ENCODE assay signal across 8 mouse cellular contexts in the genomic region with DNA sequence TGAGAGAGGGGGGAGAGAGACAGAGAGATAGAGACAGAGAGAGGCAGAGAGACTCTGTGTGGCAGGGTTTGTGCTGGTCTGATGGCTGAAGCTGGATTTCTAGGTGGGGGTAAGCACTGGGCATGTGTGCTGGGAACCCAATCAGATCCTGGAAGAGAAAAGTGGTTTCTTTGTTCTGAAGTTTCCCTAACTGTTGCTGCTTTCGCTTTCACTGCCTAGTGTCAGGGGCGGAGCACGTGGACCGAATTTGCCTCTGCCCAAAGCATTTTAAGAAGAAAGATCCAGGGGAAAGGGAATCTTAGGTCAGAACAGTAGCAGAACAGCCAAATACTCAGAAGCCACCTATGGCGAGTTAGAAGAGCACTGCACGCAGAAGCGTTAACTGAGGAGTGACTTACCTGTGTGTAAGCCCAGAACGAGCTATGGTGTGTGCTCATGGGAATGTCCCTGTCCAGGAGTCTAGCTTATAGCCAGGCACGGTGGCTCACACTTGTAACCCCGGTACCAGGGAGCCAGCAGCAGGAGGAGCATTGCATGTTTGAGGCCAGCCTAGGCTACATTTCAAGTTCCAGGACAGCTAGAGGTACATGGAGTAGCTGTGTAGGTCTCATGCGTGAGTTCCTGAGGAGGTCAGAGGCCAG. TPM values are rescaled to one million over a fixed set of nuclear protein-coding genes. Genes with fewer than 3 reads are reported as not detected.
A peak's percentile ranks its signal among the peaks of the same experiment; 100 is the strongest.
DNase-seq lines count a peak whose midpoint lies in the region; ATAC-seq and TF ChIP-seq lines count a peak whose summit lies in the region.

No protein-coding gene starts in this region.

- DNase-seq in forebrain, embryonic 10.5 days (ENCODE audit: extremely low spot score, low spot score), result no peak
- DNase-seq in CH12.LX (ENCODE audit: extremely low read depth), result peak; percentile 79
- DNase-seq in gastrocnemius, postnatal 10 days, result peak; percentile 9
- DNase-seq in kidney, adult 9 months, result peak; percentile 48
- no peak for DNase-seq in cerebellum, adult 18-20 months

- 0 out of 2 replicates have a peak, but pooled peaks have one; percentile 25 for TF ChIP-seq POLR2A in CH12.LX (IDR thresholded peaks at IDR 0.05; ENCODE audit: low read depth, low read length)

- H3K9me3 ChIP-seq in forebrain, embryonic 10.5 days, result no peaks in the 10 kb centered on the region
- H3K9me3 ChIP-seq in forebrain, embryonic 16.5 days (ENCODE audit: control insufficient read depth, low read length), result no peaks in the 10 kb centered on the region
- H3K9me3 ChIP-seq in CH12.LX (replicated peaks; ENCODE audit: low read length), result no peaks in the 10 kb centered on the region

- TF ChIP-seq RAD21 in CH12.LX (IDR thresholded peaks at IDR 0.05; ENCODE audit: low read depth, low read length), result no peak

- H3K4me2 ChIP-seq in forebrain, embryonic 16.5 days (ENCODE audit: low read length), result no peak overlapping the region
- H3K4me2 ChIP-seq in CH12.LX (ENCODE audit: insufficient read depth, low read depth, poor library complexity, severe bottlenecking), result peak overlapping the region; percentile 95

- H3K4me1 ChIP-seq in forebrain, embryonic 10.5 days, result peaks cover 33% of the 10 kb centered on the region
- H3K4me1 ChIP-seq in forebrain, embryonic 16.5 days (replicated peaks; ENCODE audit: control insufficient read depth, insufficient read depth, low read length), result peaks cover 8% of the 10 kb centered on the region; the same call in 1 of the 2 replicates
- H3K4me1 ChIP-seq in CH12.LX (ENCODE audit: control insufficient read depth in 1 of 2, insufficient read depth in 2 of 2), result peaks cover 16 to 63% of the 10 kb centered on the region in 2 experiments

- in situ Hi-C loops in CH12.LX (cut with MboI; ENCODE audit: low pct_ligation_motif_present, low pct_unique_long_range_greater_than_20kb, low sequenced_read_pairs), result no loop called here

- TF ChIP-seq CTCF in CH12.LX (conservative IDR thresholded peaks at IDR 0.05 in 1 of 2, IDR thresholded peaks at IDR 0.05 in 1 of 2; ENCODE audit: low read depth in 2 of 2, low read length in 2 of 2), result no peak

- no peak overlapping the region for H3K4me3 ChIP-seq in forebrain, embryonic 10.5 days
- H3K4me3 ChIP-seq in forebrain, embryonic 16.5 days (replicated peaks; ENCODE audit: low read length), result no peak overlapping the region
- peak overlapping the region; percentile 36 to 65 (median 60) for H3K4me3 ChIP-seq in CH12.LX (replicated peaks in 1 of 3; ENCODE audit: low read depth in 2 of 3, low read length in 2 of 3, poor library complexity in 1 of 3)

- TF ChIP-seq EP300 in CH12.LX (IDR thresholded peaks at IDR 0.05; ENCODE audit: low read length), result peak; percentile 61

- no peaks in the 10 kb centered on the region for H3K79me2 ChIP-seq in CH12.LX (replicated peaks; ENCODE audit: control insufficient read depth, extremely low read depth, insufficient read depth, poor library complexity, severe bottlenecking)

- H3K36me3 ChIP-seq in forebrain, embryonic 10.5 days (replicated peaks), result no peaks in the 10 kb centered on the region
- H3K36me3 ChIP-seq in forebrain, embryonic 16.5 days (ENCODE audit: control insufficient read depth, insufficient read depth), result no peaks in the 10 kb centered on the region
- peaks cover 0 to 33% of the 10 kb centered on the region in 2 experiments for H3K36me3 ChIP-seq in CH12.LX (replicated peaks in 1 of 2; ENCODE audit: control insufficient read depth in 1 of 2, insufficient read depth in 1 of 2, low read length in 1 of 2)

- ATAC-seq in forebrain, embryonic 16.5 days, result no peak; the same call in 1 of the 2 replicates
- peak; percentile 65 for ATAC-seq in megakaryocyte-erythroid progenitor cell, adult 5-6 weeks (replicated peaks; ENCODE audit: low FRiP score, low TSS enrichment, poor library complexity, severe bottlenecking)
- ATAC-seq in erythroblast, adult 5-6 weeks (replicated peaks; ENCODE audit: low FRiP score, poor library complexity, severe bottlenecking), result no peak

- dilution Hi-C loops in CH12.LX (cut with MboI; ENCODE audit: extremely low pct_ligation_motif_present, extremely low pct_unique_long_range_greater_than_20kb, low sequenced_read_pairs), result no loop called here

- H3K9ac ChIP-seq in forebrain, embryonic 16.5 days (replicated peaks; ENCODE audit: low read depth, low read length), result no peak overlapping the region
- H3K9ac ChIP-seq in CH12.LX (ENCODE audit: insufficient read depth, low read depth), result peak overlapping the region; percentile 68

- WGBS in forebrain, embryonic 10.5 days, result 81% methylated on average over 11 of the region's 11 CpGs
- 69% methylated on average over 11 of the region's 11 CpGs for WGBS in forebrain, embryonic 16.5 days

- H3K27me3 ChIP-seq in forebrain, embryonic 10.5 days (ENCODE audit: poor library complexity, severe bottlenecking), result no peaks in the 10 kb centered on the region
- no peaks in the 10 kb centered on the region for H3K27me3 ChIP-seq in forebrain, embryonic 16.5 days (replicated peaks; ENCODE audit: control insufficient read depth, insufficient read depth, low read length)
- H3K27me3 ChIP-seq in CH12.LX (replicated peaks), result no peaks in the 10 kb centered on the region

- peak overlapping the region; percentile 58 for H3K27ac ChIP-seq in forebrain, embryonic 10.5 days
- no peak overlapping the region for H3K27ac ChIP-seq in forebrain, embryonic 16.5 days (ENCODE audit: low read length)
- peak overlapping the region; percentile 29 for H3K27ac ChIP-seq in CH12.LX (ENCODE audit: insufficient read depth, low read depth)

TF ChIP-seq in CH12.LX, 34 proteins besides CTCF, POLR2A, EP300 and RAD21:
- TF ChIP-seq IRF4 (IDR thresholded peaks at IDR 0.05; ENCODE audit: low read depth, low read length) (peak; percentile 72), MAZ (IDR thresholded peaks at IDR 0.05; ENCODE audit: low read depth, low read length) (0 out of 2 replicates have a peak, but pooled peaks have one; percentile 21), CHD2 (IDR thresholded peaks at IDR 0.05; ENCODE audit: low read length) (no peak), BHLHE40 (IDR thresholded peaks at IDR 0.05; ENCODE audit: low read depth, low read length) (peak; percentile 88), ELF1 (IDR thresholded peaks at IDR 0.05; ENCODE audit: low read depth, low read length) (0 out of 2 replicates have a peak, but pooled peaks have one; percentile 21), MEF2A (IDR thresholded peaks at IDR 0.05; ENCODE audit: borderline replicate concordance, low read depth, low read length) (0 out of 2 replicates have a peak, but pooled peaks have one; percentile 50), UBTF (IDR thresholded peaks at IDR 0.05; ENCODE audit: low read depth, low read length) (no peak), MAFK (IDR thresholded peaks at IDR 0.05; ENCODE audit: insufficient replicate concordance, low read length) (peak; percentile 30; the same call in 1 of the 2 replicates), TBP (conservative IDR thresholded peaks at IDR 0.05; ENCODE audit: low read depth, low read length) (peak; percentile 46; the same call in 1 of the 2 replicates), NELFE (IDR thresholded peaks at IDR 0.05; ENCODE audit: low read depth, low read length) (0 out of 2 replicates have a peak, but pooled peaks have one; percentile 60), TCF12 (IDR thresholded peaks at IDR 0.05; ENCODE audit: low read depth, low read length) (peak; percentile 42; the same call in 1 of the 2 replicates), CHD1 (IDR thresholded peaks at IDR 0.05; ENCODE audit: low read depth, low read length) (no peak), JUN (IDR thresholded peaks at IDR 0.05; ENCODE audit: insufficient read depth, low read depth, low read length) (no peak), HCFC1 (IDR thresholded peaks at IDR 0.05; ENCODE audit: low read depth, low read length) (0 out of 2 replicates have a peak, but pooled peaks have one; percentile 30), ETS1 (conservative IDR thresholded peaks at IDR 0.05; ENCODE audit: low read depth, low read length) (peak; percentile 64; the same call in 1 of the 2 replicates), SIN3A (IDR thresholded peaks at IDR 0.05; ENCODE audit: low read length) (0 out of 2 replicates have a peak, but pooled peaks have one; percentile 48), NRF1 (IDR thresholded peaks at IDR 0.05; ENCODE audit: low read depth, low read length) (peak; percentile 65), USF2 (conservative IDR thresholded peaks at IDR 0.05; ENCODE audit: low read depth, low read length) (peak; percentile 12; the same call in 1 of the 2 replicates), MYC (IDR thresholded peaks at IDR 0.05; ENCODE audit: low read depth, low read length) (peak; percentile 98), GABPA (IDR thresholded peaks at IDR 0.05; ENCODE audit: insufficient replicate concordance, low read depth, low read length) (no peak), MAX (IDR thresholded peaks at IDR 0.05; ENCODE audit: low read length) (peak; percentile 94), USF1 (IDR thresholded peaks at IDR 0.05; ENCODE audit: low read depth, low read length) (peak; percentile 36), MXI1 (IDR thresholded peaks at IDR 0.05; ENCODE audit: low read depth, low read length) (peak; percentile 96)
TF ChIP-seq in CH12.LX: peak in this region for 18.

RNA-seq across cellular contexts. Expression of gene Snx10, which starts 21.6 kb away (rescaled TPM):
- polyA plus RNA-seq in forebrain, embryonic 10.5 days (2016; fragmentation: Nextera tagmentation; extraction: Ambion mirVana), result 32.7 and 34.2 TPM in 2 replicates
- polyA plus RNA-seq in forebrain, embryonic 16.5 days (2015; fragmentation: Nextera tagmentation; extraction: Ambion mirVana), result 61.6 and 70.5 TPM in 2 replicates
- 25.1 and 27.6 TPM in 2 replicates for total RNA-seq in CH12.LX (2012; rRNA removed)
- 84.7 and 92.0 TPM in 2 replicates for total RNA-seq in CH12.LX (2014; rRNA removed)
- 46.2 and 54.9 TPM in 2 replicates for polyA plus RNA-seq in CH12.LX (2012; ENCODE audit: insufficient read length, low read depth)
- 10 to 100 TPM in 1 of 2 experiments, 1 to 10 TPM in 1; 7.8 to 12.0 TPM for total RNA-seq in gastrocnemius, postnatal 10 days (2021)
- 17.0 and 36.2 TPM in 2 replicates for total RNA-seq in megakaryocyte-erythroid progenitor cell, adult 5-6 weeks (2014; fragmentation: Nextera tagmentation)
- 16.2 and 55.9 TPM in 2 replicates for total RNA-seq in megakaryocyte-erythroid progenitor cell, adult 5-6 weeks (2017)
- 17.8 and 21.7 TPM in 2 replicates for total RNA-seq in erythroblast, adult 5-6 weeks (2015; ENCODE audit: low replicate concordance)
- total RNA-seq in erythroblast, adult 5-6 weeks (2017; ENCODE audit: low replicate concordance), result 14.5 and 15.3 TPM in 2 replicates

Comparison
In these comparisons a context has a peak if more than half of its experiments do, and no peak if none do; other contexts are left out.
1. DNase-seq: peak in CH12.LX (single experiment), gastrocnemius, postnatal 10 days (single experiment) and kidney, adult 9 months (single experiment); none in forebrain, embryonic 10.5 days (single experiment) and cerebellum, adult 18-20 months (0 of 2).
2. H3K4me3 ChIP-seq: peak in CH12.LX (3 of 3); none in forebrain, embryonic 10.5 days (single experiment) and forebrain, embryonic 16.5 days (single experiment).